In genomic region chr8:118142311-118142710, GRCm38 (mm10) we compare ENCODE assay signal across 11 mouse cellular contexts.
"Had no signal": no experiment of that assay in that cellular context is flagged by ENCODE, and none has a peak within 500 bp of the region (broad histone marks: within the 10 kb centered on the region; RNA-seq: fewer than 3 reads in every experiment).

No protein-coding gene starts in this region.

- H3K4me3 ChIP-seq: liver, embryonic 13.5 days; stomach, embryonic 15.5 days had no signal

- DNase-seq: kidney, postnatal 14 days; kidney, postnatal 4 days; liver, embryonic 13.5 days; lung, adult 2 months; lung, postnatal 14 days; lung, postnatal 4 days; midbrain, embryonic 14.5 days; right cerebral cortex, postnatal 25 days; spleen, adult 18-20 months; thymus, postnatal 36 days had no signal

- H3K27ac ChIP-seq: liver, embryonic 13.5 days; stomach, embryonic 15.5 days had no signal

- H3K4me1 ChIP-seq: liver, embryonic 13.5 days; stomach, embryonic 15.5 days had no signal
